Mouse (Mus musculus) stomach, embryonic 16.5 days (tissue): ENCODE measurements around the gene Prkca. TPM values are rescaled to one million over a fixed set of nuclear protein-coding genes. Genes with fewer than 3 reads are reported as not detected.

ENCODE experiments used
- ATAC-seq: fragments of 200-750 bp; cut with Nextera tagmentation; 2 replicates; pipeline ENCODE4 v1.8.0; 2017; ENCODE audit warnings: moderate number of reproducible peaks, moderate TSS enrichment; ENCODE audit not compliant: insufficient read depth, low FRiP score
- H3K27ac ChIP-seq: fragments of 300-500 bp; sonication (generic); 2 replicates; pipeline ENCODE4 v1.5.1; 2014; ENCODE audit warnings: low read length
- H3K27me3 ChIP-seq: fragments of 300-500 bp; sonication (generic); 2 replicates; pipeline ENCODE4 v1.6.1; 2014; ENCODE audit warnings: low read length, control low read depth, mixed read lengths; ENCODE audit not compliant: control insufficient read depth, insufficient read depth
- H3K36me3 ChIP-seq: fragments of 300-500 bp; sonication (generic); 2 replicates; pipeline ENCODE4 v1.6.1; 2014; ENCODE audit warnings: low read length; ENCODE audit not compliant: control insufficient read depth, insufficient read depth
- H3K4me1 ChIP-seq: fragments of 300-500 bp; sonication (generic); 2 replicates; pipeline ENCODE4 v1.6.1; 2014; ENCODE audit warnings: low read length, control low read depth, mixed read lengths; ENCODE audit not compliant: control insufficient read depth, insufficient read depth
- H3K4me2 ChIP-seq: fragments of 300-500 bp; sonication (generic); 2 replicates; pipeline ENCODE4 v1.6.1; 2014; ENCODE audit warnings: low read depth, low read length, mixed read lengths
- H3K4me3 ChIP-seq: fragments of 300-500 bp; sonication (generic); replicated peaks from 2 replicates; pipeline ENCODE4 v1.5.1; 2014; ENCODE audit warnings: mild to moderate bottlenecking, low read length
- H3K9ac ChIP-seq: fragments of 300-500 bp; sonication (generic); 2 replicates; pipeline ENCODE4 v1.6.1; 2014; ENCODE audit warnings: low read length
- H3K9me3 ChIP-seq: fragments of 300-500 bp; sonication (generic); replicated peaks from 2 replicates; pipeline ENCODE4 v1.6.1; 2016; ENCODE audit warnings: low read length, control low read depth; ENCODE audit not compliant: control insufficient read depth
- WGBS: fragments of 180-500 bp; shearing (Covaris S2); extraction: QIAGEN DNeasy Blood & Tissue Kit; methylation state at CpG from one replicate; pipeline ENCODE4 v1.1.7; 2014; 5-methylcytosine and 5-hydroxymethylcytosine counted together
- polyA plus RNA-seq: library from polyadenylated mRNA; unstranded; fragments of >200 nt; fragmentation: Nextera tagmentation; extraction: Ambion mirVana; gene quantifications from 2 replicates; pipeline ENCODE4 v1.2.1, GENCODE M21; 2015

Gene Prkca
- polyA plus RNA-seq, 1 experiment from 2014 or later: 6.5 TPM

DNA sequence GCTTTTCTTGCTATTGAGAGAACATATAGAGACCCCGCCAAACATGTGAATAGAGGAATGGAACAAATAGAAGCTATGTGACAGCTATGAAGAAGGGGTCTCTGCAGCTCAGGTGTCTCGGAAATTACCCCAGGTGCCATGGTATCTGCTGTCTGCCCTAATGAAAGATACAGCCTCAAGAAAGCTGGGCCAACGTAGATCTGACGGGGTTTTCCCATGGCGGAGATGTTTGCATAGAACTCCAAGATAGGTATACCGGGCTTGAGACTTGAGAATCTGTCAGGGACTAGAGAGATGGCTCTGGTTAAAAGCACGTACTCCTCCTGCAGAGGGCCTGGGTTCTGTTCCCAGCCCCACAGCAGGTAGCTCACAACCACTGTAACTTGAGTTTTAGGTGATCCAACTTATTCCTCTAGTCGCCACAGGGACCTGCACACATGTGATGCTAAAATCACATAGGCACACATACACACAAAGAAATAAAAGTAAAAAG, 188.6 kb downstream of the Prkca start:
- Histone ChIP-seq H3K36me3 (no peaks in the 10 kb centered on the region), H3K9me3 (no peaks in the 10 kb centered on the region), H3K4me1 (peaks cover 3% of the 10 kb centered on the region; the same call in 1 of the 2 replicates), H3K4me3 (no peak overlapping the region), H3K4me2 (no peak overlapping the region), H3K9ac (no peak overlapping the region), H3K27ac (no peak overlapping the region), H3K27me3 (no peaks in the 10 kb centered on the region)
- WGBS: 93% methylated on average over 8 of the region's 8 CpGs
- ATAC-seq: no peak

- Histone ChIP-seq H3K36me3 (no peaks in the 10 kb centered on the region), H3K9me3 (no peaks in the 10 kb centered on the region), H3K27ac (no peak overlapping the region), H3K27me3 (no peaks in the 10 kb centered on the region), H3K4me2 (no peak overlapping the region), H3K4me3 (no peak overlapping the region), H3K9ac (no peak overlapping the region), H3K4me1 (peaks cover 5% of the 10 kb centered on the region; the same call in 1 of the 2 replicates)
- WGBS: 78% methylated on average over 9 of the region's 9 CpGs
- no peak for ATAC-seq
Measured at GRCm38 (mm10) chr11:108153997-108154841, 189.5 kb downstream of the Prkca start.

DNA sequence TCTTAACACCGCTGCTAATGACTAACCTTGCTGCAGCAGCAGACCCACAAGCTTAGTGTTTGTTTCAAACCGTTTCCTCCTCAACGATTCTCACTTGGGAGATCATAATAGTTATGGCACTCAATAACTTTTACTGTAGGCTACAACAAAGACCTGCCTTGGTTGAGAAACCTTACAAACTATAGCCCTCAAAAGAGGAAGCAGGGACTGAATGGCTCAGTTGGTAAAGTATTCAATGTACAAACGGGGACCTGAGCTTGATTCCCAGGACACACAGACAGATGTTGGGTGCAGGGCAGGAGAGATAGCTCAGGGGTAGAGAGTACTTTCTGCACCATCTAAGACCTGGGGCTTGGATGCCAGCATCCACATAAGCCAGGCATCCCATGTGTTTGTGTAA, 191.1 kb downstream of the Prkca start:
- Histone ChIP-seq H3K27me3 (no peaks in the 10 kb centered on the region), H3K4me3 (no peak overlapping the region), H3K27ac (no peak overlapping the region), H3K9ac (no peak overlapping the region), H3K9me3 (no peaks in the 10 kb centered on the region), H3K4me2 (no peak overlapping the region), H3K4me1 (peaks cover 16% of the 10 kb centered on the region), H3K36me3 (no peaks in the 10 kb centered on the region)
- WGBS: 56% methylated on average over 4 of the region's 4 CpGs
- ATAC-seq: no peak

GRCm38 (mm10) chr11:108150410-108150809, 193.3 kb downstream of the Prkca start:
- H3K4me3 ChIP-seq: no peak overlapping the region
- H3K27ac ChIP-seq: peak overlapping the region; percentile 0; the same call in 1 of the 2 replicates
- 42% methylated on average over 7 of the region's 7 CpGs for WGBS
- ATAC-seq: 0 out of 2 replicates have a peak, but pooled peaks have one; percentile 27
- H3K4me2 ChIP-seq: no peak overlapping the region
- no peaks in the 10 kb centered on the region for H3K9me3 ChIP-seq
- no peaks in the 10 kb centered on the region for H3K27me3 ChIP-seq
- no peak overlapping the region for H3K9ac ChIP-seq
- peaks cover 19% of the 10 kb centered on the region for H3K4me1 ChIP-seq
- no peaks in the 10 kb centered on the region for H3K36me3 ChIP-seq

- Histone ChIP-seq H3K4me2 (no peak overlapping the region), H3K27me3 (no peaks in the 10 kb centered on the region), H3K27ac (no peak overlapping the region), H3K4me1 (peaks cover 19% of the 10 kb centered on the region), H3K36me3 (no peaks in the 10 kb centered on the region), H3K9me3 (no peaks in the 10 kb centered on the region), H3K4me3 (no peak overlapping the region), H3K9ac (no peak overlapping the region)
- 48% methylated on average over 9 of the region's 9 CpGs for WGBS
- ATAC-seq: no peak
Measured at GRCm38 (mm10) chr11:108149187-108149586, 194.5 kb downstream of the Prkca start.

- no peak for ATAC-seq
- 34% methylated on average over 4 of the region's 4 CpGs for whole genome bisulfite sequencing
Measured at GRCm38 (mm10) chr11:108148491-108148890, 195.2 kb downstream of the Prkca start.

GRCm38 (mm10) chr11:108145752-108146496, 197.8 kb downstream of the Prkca start:
- peak overlapping the region; percentile 15; the same call in 1 of the 2 replicates for H3K4me2 ChIP-seq
- WGBS: 52% methylated on average over 13 of the region's 13 CpGs
- H3K4me1 ChIP-seq: peaks cover 19% of the 10 kb centered on the region
- H3K27ac ChIP-seq: no peak overlapping the region; the same call in 1 of the 2 replicates
- H3K4me3 ChIP-seq: no peak overlapping the region
- H3K9ac ChIP-seq: no peak overlapping the region
- no peaks in the 10 kb centered on the region for H3K27me3 ChIP-seq
- no peaks in the 10 kb centered on the region for H3K36me3 ChIP-seq
- peak; percentile 77 for ATAC-seq
- H3K9me3 ChIP-seq: no peaks in the 10 kb centered on the region

More at GRCm38 (mm10) chr11:108148491-108148890, 195.2 kb downstream of the Prkca start:
- H3K27ac ChIP-seq: peak overlapping the region; percentile 48; the same call in 1 of the 2 replicates
- H3K27me3 ChIP-seq: no peaks in the 10 kb centered on the region
- peaks cover 19% of the 10 kb centered on the region for H3K4me1 ChIP-seq
- H3K36me3 ChIP-seq: no peaks in the 10 kb centered on the region
- H3K9ac ChIP-seq: no peak overlapping the region
- no peaks in the 10 kb centered on the region for H3K9me3 ChIP-seq
- H3K4me2 ChIP-seq: no peak overlapping the region
- no peak overlapping the region for H3K4me3 ChIP-seq

- ATAC-seq: no peak
- no peak overlapping the region for H3K27ac ChIP-seq
- no peaks in the 10 kb centered on the region for H3K36me3 ChIP-seq
- 69% methylated on average over 8 of the region's 8 CpGs for WGBS
- H3K9ac ChIP-seq: no peak overlapping the region
- H3K4me1 ChIP-seq: peaks cover 17% of the 10 kb centered on the region
- H3K4me3 ChIP-seq: no peak overlapping the region
- no peaks in the 10 kb centered on the region for H3K9me3 ChIP-seq
- H3K27me3 ChIP-seq: no peaks in the 10 kb centered on the region
- 0 out of 2 replicates have a peak overlapping the region, but pooled peaks have one; percentile 15 for H3K4me2 ChIP-seq
Measured at GRCm38 (mm10) chr11:108145128-108145527, 198.6 kb downstream of the Prkca start.

DNA sequence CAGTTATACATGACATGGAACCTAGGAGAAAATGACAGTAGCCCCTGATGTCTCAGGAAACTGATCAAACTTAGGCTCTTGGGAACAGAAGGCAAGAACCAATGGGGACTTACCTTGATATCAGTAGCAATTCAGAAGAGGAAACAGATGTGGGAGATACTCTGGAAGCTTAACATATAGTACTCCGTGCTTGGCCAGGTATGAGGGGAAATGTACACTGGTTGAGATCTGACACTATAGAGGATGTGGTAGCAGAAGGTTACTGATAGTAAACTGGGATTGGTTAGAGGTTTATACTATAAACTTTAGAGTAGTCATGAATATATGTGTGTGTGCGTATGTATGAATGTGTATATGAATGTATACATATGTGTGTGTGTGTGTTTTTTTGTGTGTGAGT, 200.0 kb downstream of the Prkca start:
- Histone ChIP-seq H3K36me3 (no peaks in the 10 kb centered on the region), H3K4me3 (no peak overlapping the region), H3K4me2 (no peak overlapping the region), H3K27me3 (no peaks in the 10 kb centered on the region), H3K4me1 (peaks cover 11% of the 10 kb centered on the region), H3K27ac (no peak overlapping the region), H3K9ac (no peak overlapping the region), H3K9me3 (no peaks in the 10 kb centered on the region)
- no peak for ATAC-seq
- 85% methylated on average over 2 of the region's 2 CpGs for WGBS
